Mouse (Mus musculus) midbrain, postnatal 0 days (tissue): ENCODE data around the gene Tiam2. TPM values are rescaled to one million over a fixed set of nuclear protein-coding genes. Genes with fewer than 3 reads are reported as not detected.

Experiments
- ATAC-seq: fragments of 200-750 bp; cut with Nextera tagmentation; 2 replicates; pipeline ENCODE4 v1.8.0; 2017; ENCODE audit warnings: moderate number of reproducible peaks, mild to moderate bottlenecking, moderate TSS enrichment, moderate library complexity; ENCODE audit not compliant: low FRiP score
- DNase-seq: peaks from one replicate; pipeline ENCODE4 v3.0.0-alpha.2; 2015; ENCODE audit warnings: low spot score
- H3K27ac ChIP-seq: fragments of 300-500 bp; sonication (generic); 2 replicates; pipeline ENCODE4 v1.5.1; 2014; ENCODE audit warnings: low read depth, mild to moderate bottlenecking, low read length, mixed read lengths
- H3K27me3 ChIP-seq: fragments of 300-500 bp; sonication (generic); 2 replicates; pipeline ENCODE4 v1.6.1; 2014; ENCODE audit warnings: low read length, control low read depth, mixed read lengths; ENCODE audit not compliant: insufficient read depth
- H3K36me3 ChIP-seq: fragments of 300-500 bp; sonication (generic); 2 replicates; pipeline ENCODE4 v1.6.1; 2014; ENCODE audit warnings: low read length, control low read depth, mixed read lengths; ENCODE audit not compliant: insufficient read depth
- H3K4me1 ChIP-seq: fragments of 300-500 bp; sonication (generic); 2 replicates; pipeline ENCODE4 v1.6.1; 2014; ENCODE audit warnings: mild to moderate bottlenecking, control low read depth, antibody characterized with exemption, low read length, mixed read lengths; ENCODE audit not compliant: insufficient read depth
- H3K4me2 ChIP-seq: fragments of 300-500 bp; sonication (generic); 2 replicates; pipeline ENCODE4 v1.6.1; 2014; ENCODE audit warnings: low read depth, mild to moderate bottlenecking, low read length, mixed read lengths; ENCODE audit not compliant: poor library complexity, severe bottlenecking
- H3K4me3 ChIP-seq: fragments of 300-500 bp; sonication (generic); 2 replicates; pipeline ENCODE4 v1.5.1; 2014; ENCODE audit warnings: low read depth, mild to moderate bottlenecking, low read length, moderate library complexity
- H3K9ac ChIP-seq: fragments of 300-500 bp; sonication (generic); replicated peaks from 2 replicates; pipeline ENCODE4 v1.6.1; 2014; ENCODE audit warnings: mild to moderate bottlenecking, low read length, moderate library complexity, mixed read lengths; ENCODE audit not compliant: poor library complexity, severe bottlenecking
- H3K9me3 ChIP-seq: fragments of 300-500 bp; sonication (generic); 2 replicates; pipeline ENCODE4 v1.6.1; 2016; ENCODE audit warnings: low read length, control low read depth
- CTCF ChIP-seq: IDR thresholded peaks from 2 replicates; pipeline ENCODE4 v1.5.1; 2016; ENCODE audit warnings: antibody characterized with exemption, mild to moderate bottlenecking
- WGBS: fragments of 180-500 bp; shearing (Covaris S2); extraction: QIAGEN DNeasy Blood & Tissue Kit; methylation state at CpG from one replicate; pipeline ENCODE4 v1.1.7; 2014; 5-methylcytosine and 5-hydroxymethylcytosine counted together
- polyA plus RNA-seq: library from polyadenylated mRNA; unstranded; fragments of >200 nt; fragmentation: Nextera tagmentation; extraction: Ambion mirVana; gene quantifications from 2 replicates; pipeline ENCODE4 v1.2.1, GENCODE M21; 2015
- total RNA-seq: library from RNA; depleted of rRNA; stranded (reverse); fragments of >200 nt; gene quantifications from 2 replicates; pipeline ENCODE4 v1.2.3, GENCODE M21; 2014

Gene Tiam2
- total and polyA plus RNA-seq, 2 experiments from 2014 or later, result 1.7 to 6.9 TPM

DNA sequence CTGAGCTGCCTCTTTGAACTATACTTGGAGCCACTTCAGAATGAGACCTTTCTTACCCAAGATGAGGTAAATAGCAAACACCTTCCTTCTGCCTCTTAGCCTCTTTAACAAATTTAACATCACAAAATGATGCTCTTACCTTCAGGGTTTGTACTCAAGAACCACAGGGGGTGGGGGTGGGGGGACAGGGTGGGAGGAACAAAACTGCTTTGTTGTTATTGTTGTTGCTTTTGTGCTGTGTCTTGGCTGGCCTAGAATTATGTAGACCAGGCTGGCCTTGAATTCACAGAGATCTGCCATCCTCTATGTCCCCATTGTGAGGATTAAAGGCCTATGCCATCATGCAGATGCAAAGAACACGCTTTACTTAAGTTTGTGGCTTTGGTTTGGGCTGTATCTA, 179.3 kb downstream of the Tiam2 start:
- no peaks in the 10 kb centered on the region for H3K4me1 ChIP-seq
- H3K36me3 ChIP-seq, result no peaks in the 10 kb centered on the region
- H3K27ac ChIP-seq, result no peak overlapping the region
- H3K4me2 ChIP-seq, result no peak overlapping the region
- ATAC-seq, result no peak
- no peaks in the 10 kb centered on the region for H3K27me3 ChIP-seq
- no peak for TF ChIP-seq CTCF
- DNase-seq, result no peak
- H3K9ac ChIP-seq, result no peak overlapping the region
- 86% methylated on average over 1 of the region's 1 CpGs for WGBS
- no peak overlapping the region for H3K4me3 ChIP-seq
- no peaks in the 10 kb centered on the region for H3K9me3 ChIP-seq

- no peaks in the 10 kb centered on the region for H3K4me1 ChIP-seq
- ATAC-seq (no peak), DNase-seq (no peak)
- H3K4me3 ChIP-seq, result no peak overlapping the region
- no peaks in the 10 kb centered on the region for H3K27me3 ChIP-seq
- TF ChIP-seq CTCF, result no peak
- H3K27ac ChIP-seq, result no peak overlapping the region
- no peak overlapping the region for H3K4me2 ChIP-seq
- no peaks in the 10 kb centered on the region for H3K36me3 ChIP-seq
- H3K9ac ChIP-seq, result no peak overlapping the region
- WGBS, result 90% methylated on average over 8 of the region's 8 CpGs
- no peaks in the 10 kb centered on the region for H3K9me3 ChIP-seq
Observed at GRCm38 (mm10) chr17:3506508-3506907, 180.1 kb downstream of the Tiam2 start.

GRCm38 (mm10) chr17:3509841-3510240, 183.5 kb downstream of the Tiam2 start:
- Histone ChIP-seq H3K27me3 (no peaks in the 10 kb centered on the region), H3K4me1 (no peaks in the 10 kb centered on the region), H3K4me3 (no peak overlapping the region), H3K27ac (no peak overlapping the region), H3K4me2 (no peak overlapping the region), H3K9me3 (no peaks in the 10 kb centered on the region), H3K36me3 (no peaks in the 10 kb centered on the region), H3K9ac (no peak overlapping the region)
- ATAC-seq (no peak), DNase-seq (peak; percentile 84)
- TF ChIP-seq CTCF, result peak; percentile 95
- WGBS, result 11% methylated on average over 1 of the region's 1 CpGs

DNA sequence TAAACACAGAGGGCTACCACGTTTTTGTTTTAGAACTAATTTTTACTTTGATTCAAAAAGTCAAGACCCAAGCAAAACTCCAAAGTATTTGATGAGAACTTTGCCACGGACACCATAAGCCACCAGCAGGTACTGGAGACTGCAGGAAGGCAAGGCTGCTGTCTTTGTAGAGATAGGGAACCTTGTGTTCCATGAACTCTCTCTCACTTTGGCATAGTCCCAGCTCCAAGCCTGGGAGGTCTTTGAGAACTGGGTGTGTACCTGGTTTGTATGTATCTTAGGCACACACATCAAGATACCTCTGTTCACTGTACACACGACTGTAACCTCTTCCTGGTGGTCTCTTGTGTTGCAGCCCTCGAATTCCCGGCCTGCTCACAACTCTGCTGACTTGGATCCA, 187.9 kb downstream of the Tiam2 start:
- no peak overlapping the region for H3K27ac ChIP-seq
- H3K36me3 ChIP-seq, result 0 out of 2 replicates have a peak, but pooled peaks cover 3% of the 10 kb centered on the region
- ATAC-seq, result no peak
- DNase-seq, result no peak
- no peaks in the 10 kb centered on the region for H3K4me1 ChIP-seq
- no peak for TF ChIP-seq CTCF
- H3K4me2 ChIP-seq, result no peak overlapping the region
- no peaks in the 10 kb centered on the region for H3K9me3 ChIP-seq
- H3K27me3 ChIP-seq, result no peaks in the 10 kb centered on the region
- no peak overlapping the region for H3K4me3 ChIP-seq
- no peak overlapping the region for H3K9ac ChIP-seq
- WGBS, result 88% methylated on average over 5 of the region's 5 CpGs

GRCm38 (mm10) chr17:3515851-3516250, 189.5 kb downstream of the Tiam2 start:
- ATAC-seq (no peak), DNase-seq (no peak)
- no peak overlapping the region for H3K4me2 ChIP-seq
- no peaks in the 10 kb centered on the region for H3K4me1 ChIP-seq
- WGBS, result 92% methylated on average over 8 of the region's 8 CpGs
- no peak overlapping the region for H3K4me3 ChIP-seq
- 0 out of 2 replicates have a peak, but pooled peaks cover 3% of the 10 kb centered on the region for H3K36me3 ChIP-seq
- H3K27ac ChIP-seq, result no peak overlapping the region
- no peak overlapping the region for H3K9ac ChIP-seq
- H3K27me3 ChIP-seq, result no peaks in the 10 kb centered on the region
- no peaks in the 10 kb centered on the region for H3K9me3 ChIP-seq
- no peak for TF ChIP-seq CTCF

DNA sequence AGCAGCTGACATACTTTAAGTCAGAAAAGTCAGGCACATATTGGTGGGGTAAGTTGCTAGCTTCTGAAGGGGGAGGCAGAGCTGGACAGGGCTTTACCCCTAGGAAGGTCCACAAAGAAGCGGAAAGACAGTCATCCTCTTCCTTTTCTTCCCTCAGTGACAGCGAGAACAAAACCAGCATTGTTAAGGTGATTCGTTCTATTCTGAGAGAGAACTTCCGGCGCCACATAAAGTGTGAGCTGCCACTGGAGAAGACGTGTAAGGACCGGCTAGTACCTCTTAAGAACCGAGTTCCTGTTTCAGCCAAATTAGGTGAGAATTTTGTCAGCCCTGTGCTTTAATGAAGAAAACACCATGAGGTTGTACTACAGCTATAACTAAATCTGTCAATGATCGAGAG, 190.0 kb downstream of the Tiam2 start:
- Histone ChIP-seq H3K4me3 (no peak overlapping the region), H3K4me1 (no peaks in the 10 kb centered on the region), H3K9ac (no peak overlapping the region), H3K27me3 (no peaks in the 10 kb centered on the region), H3K4me2 (no peak overlapping the region), H3K9me3 (no peaks in the 10 kb centered on the region), H3K27ac (no peak overlapping the region), H3K36me3 (0 out of 2 replicates have a peak, but pooled peaks cover 3% of the 10 kb centered on the region)
- no peak for ATAC-seq
- DNase-seq, result no peak
- 38% methylated on average over 9 of the region's 9 CpGs for WGBS
- TF ChIP-seq CTCF, result no peak
